Mouse (Mus musculus): Measurements from ENCODE around the gene Gpr18.

GRCm38 (mm10) chr14:121931594-121931993 lies 16.0 kb upstream of the Gpr18 start:
- TF ChIP-seq POLR2A (IDR thresholded peaks at IDR 0.05; ENCODE audit: borderline replicate concordance, extremely low read depth, insufficient read depth, insufficient read length, poor library complexity, severe bottlenecking) (no peak), CTCF (IDR thresholded peaks at IDR 0.05; ENCODE audit: borderline replicate concordance, extremely low read depth, insufficient read depth, insufficient read length) (no peak)

Data from brain, embryonic 14.5 days (tissue).